Mouse (Mus musculus) stomach, embryonic 16.5 days (tissue): ENCODE measurements around the gene Tti1. TPM values are rescaled to one million over a fixed set of nuclear protein-coding genes. Genes with fewer than 3 reads are reported as not detected.

ENCODE experiments used
- ATAC-seq: fragments of 200-750 bp; cut with Nextera tagmentation; 2 replicates; pipeline ENCODE4 v1.8.0; 2017; ENCODE audit warnings: moderate number of reproducible peaks, moderate TSS enrichment; ENCODE audit not compliant: insufficient read depth, low FRiP score
- H3K27ac ChIP-seq: fragments of 300-500 bp; sonication (generic); 2 replicates; pipeline ENCODE4 v1.5.1; 2014; ENCODE audit warnings: low read length
- H3K27me3 ChIP-seq: fragments of 300-500 bp; sonication (generic); 2 replicates; pipeline ENCODE4 v1.6.1; 2014; ENCODE audit warnings: low read length, control low read depth, mixed read lengths; ENCODE audit not compliant: control insufficient read depth, insufficient read depth
- H3K36me3 ChIP-seq: fragments of 300-500 bp; sonication (generic); 2 replicates; pipeline ENCODE4 v1.6.1; 2014; ENCODE audit warnings: low read length; ENCODE audit not compliant: control insufficient read depth, insufficient read depth
- H3K4me1 ChIP-seq: fragments of 300-500 bp; sonication (generic); 2 replicates; pipeline ENCODE4 v1.6.1; 2014; ENCODE audit warnings: low read length, control low read depth, mixed read lengths; ENCODE audit not compliant: control insufficient read depth, insufficient read depth
- H3K4me2 ChIP-seq: fragments of 300-500 bp; sonication (generic); 2 replicates; pipeline ENCODE4 v1.6.1; 2014; ENCODE audit warnings: low read depth, low read length, mixed read lengths
- H3K4me3 ChIP-seq: fragments of 300-500 bp; sonication (generic); replicated peaks from 2 replicates; pipeline ENCODE4 v1.5.1; 2014; ENCODE audit warnings: mild to moderate bottlenecking, low read length
- H3K9ac ChIP-seq: fragments of 300-500 bp; sonication (generic); 2 replicates; pipeline ENCODE4 v1.6.1; 2014; ENCODE audit warnings: low read length
- H3K9me3 ChIP-seq: fragments of 300-500 bp; sonication (generic); replicated peaks from 2 replicates; pipeline ENCODE4 v1.6.1; 2016; ENCODE audit warnings: low read length, control low read depth; ENCODE audit not compliant: control insufficient read depth
- WGBS: fragments of 180-500 bp; shearing (Covaris S2); extraction: QIAGEN DNeasy Blood & Tissue Kit; methylation state at CpG from one replicate; pipeline ENCODE4 v1.1.7; 2014; 5-methylcytosine and 5-hydroxymethylcytosine counted together
- polyA plus RNA-seq: library from polyadenylated mRNA; unstranded; fragments of >200 nt; fragmentation: Nextera tagmentation; extraction: Ambion mirVana; gene quantifications from 2 replicates; pipeline ENCODE4 v1.2.1, GENCODE M21; 2015

Gene Tti1
- 21.0 and 21.5 TPM in 2 replicates for polyA plus RNA-seq

DNA sequence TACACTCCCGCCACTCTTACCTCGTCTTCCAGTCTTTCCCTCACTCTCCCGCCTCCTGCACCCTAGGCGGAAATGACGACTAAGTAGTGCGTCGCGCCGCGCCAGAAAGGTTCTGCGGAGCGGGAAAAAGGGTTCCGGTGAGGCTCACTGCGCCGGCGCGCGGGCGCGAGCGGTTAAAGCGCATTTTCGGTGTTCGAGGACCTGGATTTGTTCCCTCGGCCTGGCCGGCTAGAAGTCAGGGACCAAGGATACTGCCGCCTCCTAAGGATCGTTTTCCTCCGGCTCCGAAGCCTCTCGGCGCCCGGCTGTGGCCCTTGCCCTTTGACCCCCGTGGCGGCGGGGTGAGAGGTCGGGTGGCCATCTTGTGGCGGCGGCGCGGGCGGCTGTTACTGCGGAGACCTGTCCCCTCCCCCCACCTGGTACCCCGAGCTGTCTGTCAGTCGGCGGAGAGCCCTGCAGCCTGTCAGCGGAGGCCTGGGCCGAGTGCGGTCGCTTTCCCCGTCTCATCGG lies at the start of gene Tti1, which contains the start of gene Rprd1b:
Tti1 (minus strand) TSS at position 80 of the 510 bp plus-strand sequence.
Rprd1b (plus strand) TSS at position 144 of the 510 bp plus-strand sequence.
- under 1% methylated on average over 52 of the region's 52 CpGs for WGBS

DNA sequence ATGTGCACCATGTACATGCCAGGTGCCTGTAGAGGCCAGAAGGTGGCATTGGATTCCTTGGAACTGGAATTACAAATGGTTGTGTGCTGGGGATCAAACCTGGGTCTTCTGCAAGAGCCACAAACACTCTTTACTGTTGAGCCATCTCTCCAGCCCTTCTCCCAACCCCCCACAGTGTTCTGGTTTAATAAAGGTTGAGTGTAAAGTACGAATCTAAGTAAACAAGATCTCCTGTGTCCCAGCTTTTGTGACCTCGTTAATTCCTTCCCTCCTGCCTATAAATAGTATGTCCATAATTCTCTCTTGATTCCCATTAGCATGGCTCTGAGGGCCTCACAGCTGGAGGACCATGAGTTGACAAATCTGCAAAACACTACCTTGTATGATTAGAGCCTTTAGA lies 49.7 kb upstream of the Tti1 start:
- WGBS, result 52% methylated on average over 2 of the region's 2 CpGs
- H3K36me3 ChIP-seq, result peaks cover 13% of the 10 kb centered on the region

More for the DNA sequence above, at the start of gene Tti1, which contains the start of gene Rprd1b:
- ATAC-seq, result peak; percentile 96
- Histone ChIP-seq H3K4me3 (peak within 1 kb of the TSS; percentile 98), H3K9ac (peak within 1 kb of the TSS; percentile 89), H3K4me1 (peaks cover 31% of the 10 kb centered on the region), H3K27me3 (no peaks in the 10 kb centered on the region), H3K4me2 (peak within 1 kb of the TSS; percentile 91), H3K36me3 (no peaks in the 10 kb centered on the region), H3K9me3 (no peaks in the 10 kb centered on the region), H3K27ac (peak within 1 kb of the TSS; percentile 98)

DNA sequence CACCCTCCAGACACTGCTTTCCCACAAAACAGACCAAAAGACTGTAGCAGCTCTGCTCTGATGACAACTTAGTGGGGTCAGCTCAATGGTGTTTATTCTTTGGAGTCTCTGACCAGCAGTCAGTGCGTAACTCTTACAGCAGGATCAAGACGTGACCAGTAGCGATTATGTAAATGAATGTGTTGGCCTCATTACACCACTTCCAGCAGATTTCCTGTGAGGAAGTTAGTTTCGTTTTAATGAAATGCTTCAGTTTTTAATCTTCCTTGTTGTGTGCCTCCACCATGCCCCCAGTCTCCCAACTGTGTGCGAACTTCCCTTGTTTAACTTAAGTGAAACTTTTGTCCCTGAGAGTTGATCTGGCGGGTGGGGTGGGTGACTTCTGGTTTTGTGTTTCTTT lies 48.5 kb upstream of the Tti1 start:
- Histone ChIP-seq H3K9ac (no peak overlapping the region), H3K9me3 (no peaks in the 10 kb centered on the region), H3K4me1 (peaks cover 13% of the 10 kb centered on the region), H3K36me3 (peaks cover 13% of the 10 kb centered on the region), H3K27me3 (no peaks in the 10 kb centered on the region), H3K4me2 (no peak overlapping the region), H3K4me3 (no peak overlapping the region), H3K27ac (no peak overlapping the region; the same call in 1 of the 2 replicates)
- ATAC-seq, result no peak
- 76% methylated on average over 6 of the region's 6 CpGs for WGBS

More for the DNA sequence above, 49.7 kb upstream of the Tti1 start:
- Histone ChIP-seq H3K4me1 (peaks cover 13% of the 10 kb centered on the region), H3K4me3 (no peak overlapping the region), H3K4me2 (no peak overlapping the region), H3K27me3 (no peaks in the 10 kb centered on the region), H3K9me3 (no peaks in the 10 kb centered on the region), H3K27ac (no peak overlapping the region), H3K9ac (no peak overlapping the region)
- no peak for ATAC-seq

DNA sequence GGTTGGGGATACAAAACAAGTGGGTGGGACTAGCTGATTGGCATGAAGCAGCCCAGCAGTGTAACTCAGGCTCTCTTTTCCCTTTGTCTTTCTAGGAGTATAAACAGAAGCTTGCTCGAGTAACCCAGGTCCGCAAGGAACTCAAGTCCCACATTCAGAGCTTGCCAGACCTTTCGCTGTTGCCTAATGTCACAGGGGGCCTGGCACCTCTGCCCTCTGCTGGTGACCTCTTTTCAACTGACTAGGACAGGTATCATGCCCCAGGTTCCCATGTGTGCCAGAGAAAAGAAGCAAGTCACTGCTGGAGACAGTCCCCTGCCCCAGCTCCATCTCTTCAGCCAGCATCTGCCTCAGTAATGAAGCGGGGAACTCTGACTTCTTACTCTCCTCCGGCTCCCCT lies 46.6 kb upstream of the Tti1 start:
- Histone ChIP-seq H3K27me3 (no peaks in the 10 kb centered on the region), H3K4me3 (no peak overlapping the region), H3K9me3 (no peaks in the 10 kb centered on the region), H3K9ac (no peak overlapping the region), H3K36me3 (peaks cover 13% of the 10 kb centered on the region), H3K4me2 (no peak overlapping the region), H3K27ac (no peak overlapping the region), H3K4me1 (peaks cover 10% of the 10 kb centered on the region)
- ATAC-seq, result no peak
- WGBS, result 82% methylated on average over 5 of the region's 5 CpGs

DNA sequence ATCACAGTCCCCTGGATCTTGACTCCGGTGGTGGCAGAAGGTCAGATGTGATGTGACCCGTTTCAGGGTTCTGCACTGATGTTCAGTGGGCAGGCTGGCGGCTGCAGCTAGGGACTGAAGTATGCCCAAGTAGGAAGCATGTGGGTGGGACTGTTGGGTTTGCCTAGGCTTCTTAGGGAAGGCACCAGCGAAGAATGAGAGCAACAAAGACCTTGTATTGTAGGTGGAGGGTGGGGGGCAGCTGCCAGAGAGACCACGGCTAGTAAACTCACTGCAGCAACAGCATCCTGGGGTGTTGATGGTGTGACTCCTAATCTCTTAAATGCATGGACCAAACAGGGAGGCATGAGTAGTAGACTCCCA lies 43.4 kb upstream of the Tti1 start:
- H3K9me3 ChIP-seq, result no peaks in the 10 kb centered on the region
- no peak overlapping the region for H3K4me2 ChIP-seq
- H3K9ac ChIP-seq, result no peak overlapping the region
- no peak overlapping the region; the same call in 1 of the 2 replicates for H3K27ac ChIP-seq
- no peak for ATAC-seq
- H3K27me3 ChIP-seq, result no peaks in the 10 kb centered on the region
- WGBS, result 74% methylated on average over 5 of the region's 5 CpGs
- no peak overlapping the region for H3K4me3 ChIP-seq
- H3K36me3 ChIP-seq, result peaks cover 6% of the 10 kb centered on the region
- peaks cover 5% of the 10 kb centered on the region; the same call in 1 of the 2 replicates for H3K4me1 ChIP-seq

DNA sequence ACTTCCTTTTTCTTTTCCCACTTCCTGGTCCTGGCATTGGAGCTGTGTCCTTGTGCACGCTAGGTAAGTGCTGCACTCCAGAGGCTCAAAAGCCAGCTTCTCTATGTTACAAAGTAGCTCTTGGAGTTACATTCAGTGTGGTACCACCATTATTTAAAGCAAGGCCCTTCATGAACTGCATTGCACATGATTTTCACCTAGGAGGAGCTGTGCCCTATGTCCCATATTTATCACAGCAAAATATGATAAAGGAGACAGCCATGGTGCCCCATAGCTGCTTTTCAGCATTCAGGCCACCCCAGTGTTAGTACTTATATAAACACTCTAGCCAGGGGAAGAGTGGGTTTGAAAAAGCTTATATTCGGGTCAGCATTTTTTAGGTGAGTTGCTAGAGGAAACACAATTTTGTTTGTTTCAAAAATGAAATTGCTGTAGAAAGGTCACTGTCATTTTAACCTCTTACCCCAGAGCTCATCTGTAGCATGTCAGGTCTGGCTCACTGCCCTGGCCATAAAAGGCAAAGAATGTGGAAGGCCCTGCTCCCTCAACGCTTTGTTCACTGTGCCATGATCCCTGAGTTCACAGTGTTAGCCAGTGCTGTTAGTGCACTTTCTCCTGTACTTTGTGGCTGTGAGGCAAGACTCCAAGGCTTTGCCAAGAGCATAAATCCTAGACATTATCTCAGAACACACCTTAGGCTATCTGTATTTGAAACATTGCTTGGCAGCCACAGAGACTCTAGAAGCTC lies 42.8 kb upstream of the Tti1 start:
- peak; percentile 56; the same call in 1 of the 2 replicates for ATAC-seq
- H3K9ac ChIP-seq, result no peak overlapping the region
- 60% methylated on average over 3 of the region's 3 CpGs for WGBS

DNA sequence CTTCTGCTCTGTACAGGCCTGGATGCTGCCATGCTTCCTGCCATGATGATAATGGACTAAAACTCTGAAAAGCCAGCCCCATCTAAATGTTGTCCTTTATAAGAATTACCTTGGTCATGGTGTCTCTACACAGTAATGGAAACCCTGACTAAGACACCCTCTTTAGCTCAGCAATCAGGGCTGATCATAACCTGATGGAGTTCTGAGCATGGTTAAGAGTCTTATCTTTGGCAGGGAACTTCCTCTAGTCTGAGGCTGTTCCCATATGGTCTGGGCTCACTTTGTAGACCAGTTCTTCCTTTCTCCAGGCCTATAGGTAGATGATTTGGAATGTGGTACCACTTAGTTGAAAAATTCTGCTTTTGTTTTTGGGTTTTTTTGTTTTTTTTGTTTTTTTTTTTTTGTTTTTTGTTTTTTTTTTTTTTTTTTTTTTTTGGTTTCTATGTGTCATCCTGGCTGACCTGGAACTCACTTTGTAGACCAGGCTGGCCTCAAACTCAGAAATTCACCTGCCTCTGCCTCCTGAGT lies 40.3 kb upstream of the Tti1 start:
- no peaks in the 10 kb centered on the region for H3K36me3 ChIP-seq
- no peak overlapping the region for H3K27ac ChIP-seq
- H3K4me2 ChIP-seq, result no peak overlapping the region
- H3K4me1 ChIP-seq, result peaks cover 5% of the 10 kb centered on the region; the same call in 1 of the 2 replicates
- H3K9ac ChIP-seq, result no peak overlapping the region
- no peaks in the 10 kb centered on the region for H3K27me3 ChIP-seq
- H3K9me3 ChIP-seq, result no peaks in the 10 kb centered on the region
- H3K4me3 ChIP-seq, result no peak overlapping the region
- ATAC-seq, result no peak

More for the DNA sequence above, 42.8 kb upstream of the Tti1 start:
- Histone ChIP-seq H3K4me1 (peaks cover 5% of the 10 kb centered on the region; the same call in 1 of the 2 replicates), H3K9me3 (no peaks in the 10 kb centered on the region), H3K27ac (peak overlapping the region; percentile 49; the same call in 1 of the 2 replicates), H3K36me3 (peaks cover 3% of the 10 kb centered on the region; the same call in 1 of the 2 replicates), H3K27me3 (no peaks in the 10 kb centered on the region), H3K4me2 (no peak overlapping the region), H3K4me3 (no peak overlapping the region)

DNA sequence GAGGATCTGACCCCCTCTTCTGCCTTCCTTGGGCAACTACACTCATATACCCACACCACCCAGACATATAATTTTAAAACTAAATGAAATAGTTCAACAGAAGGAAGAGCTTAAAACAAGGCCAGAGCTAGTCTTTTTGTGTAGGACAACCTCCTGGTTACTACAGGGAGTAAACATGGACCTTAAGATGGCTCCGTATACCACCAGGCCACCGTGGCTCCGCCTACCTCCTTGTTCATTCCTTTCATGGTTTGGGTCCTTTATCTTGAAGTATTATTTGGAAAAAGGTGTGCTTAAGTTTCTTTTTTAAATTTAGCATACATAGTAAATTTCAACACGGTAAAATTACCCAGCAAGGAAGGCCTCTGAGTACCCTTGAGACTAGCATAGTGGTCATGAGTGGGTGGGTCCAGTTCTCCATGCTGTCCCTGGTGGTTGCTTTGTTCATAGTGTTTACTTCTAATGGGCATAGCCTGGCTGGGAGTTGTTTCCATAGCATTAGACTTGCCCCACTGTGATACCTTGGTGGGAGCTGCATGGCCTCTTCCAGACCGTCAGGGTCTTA lies 39.1 kb upstream of the Tti1 start:
- Histone ChIP-seq H3K4me3 (no peak overlapping the region), H3K9ac (no peak overlapping the region), H3K9me3 (no peaks in the 10 kb centered on the region), H3K27ac (no peak overlapping the region), H3K36me3 (no peaks in the 10 kb centered on the region), H3K27me3 (no peaks in the 10 kb centered on the region), H3K4me2 (no peak overlapping the region), H3K4me1 (peaks cover 5% of the 10 kb centered on the region; the same call in 1 of the 2 replicates)
- 88% methylated on average over 5 of the region's 5 CpGs for WGBS
- ATAC-seq, result no peak

DNA sequence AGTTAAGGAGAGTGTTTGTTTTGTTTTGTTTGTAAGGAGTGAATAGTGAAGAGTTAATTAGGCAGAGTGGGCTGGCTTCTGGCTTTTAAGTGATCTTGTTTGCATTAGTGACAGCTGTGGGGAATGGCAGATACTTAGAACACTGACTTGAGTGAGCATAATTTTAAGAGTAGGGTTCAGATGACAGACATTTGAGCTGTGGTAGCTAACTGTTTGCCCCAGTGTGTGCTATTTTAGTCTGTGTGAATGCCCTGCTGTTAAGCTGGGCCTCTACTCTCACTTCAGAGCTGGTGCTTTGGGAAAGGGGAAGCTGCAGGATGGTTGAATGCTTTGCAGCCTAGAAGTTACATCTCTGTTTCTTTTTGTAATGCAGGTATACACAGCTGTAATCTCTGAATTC lies 38.2 kb upstream of the Tti1 start:
- Histone ChIP-seq H3K27ac (no peak overlapping the region), H3K36me3 (no peaks in the 10 kb centered on the region), H3K27me3 (no peaks in the 10 kb centered on the region), H3K4me1 (peaks cover 5% of the 10 kb centered on the region; the same call in 1 of the 2 replicates), H3K9me3 (no peaks in the 10 kb centered on the region), H3K9ac (no peak overlapping the region), H3K4me2 (no peak overlapping the region), H3K4me3 (no peak overlapping the region)
- ATAC-seq, result no peak
